Mouse (Mus musculus) urinary bladder, postnatal 25 days (tissue): ENCODE measurements around the gene Zmat3.
A peak's percentile ranks its signal among the peaks of the same experiment; 100 is the strongest.

Experiments used
- DNase-seq: peaks from one replicate; pipeline ENCODE4 v3.0.0; 2022; ENCODE audit warnings: low spot score

Gene Zmat3

DNA sequence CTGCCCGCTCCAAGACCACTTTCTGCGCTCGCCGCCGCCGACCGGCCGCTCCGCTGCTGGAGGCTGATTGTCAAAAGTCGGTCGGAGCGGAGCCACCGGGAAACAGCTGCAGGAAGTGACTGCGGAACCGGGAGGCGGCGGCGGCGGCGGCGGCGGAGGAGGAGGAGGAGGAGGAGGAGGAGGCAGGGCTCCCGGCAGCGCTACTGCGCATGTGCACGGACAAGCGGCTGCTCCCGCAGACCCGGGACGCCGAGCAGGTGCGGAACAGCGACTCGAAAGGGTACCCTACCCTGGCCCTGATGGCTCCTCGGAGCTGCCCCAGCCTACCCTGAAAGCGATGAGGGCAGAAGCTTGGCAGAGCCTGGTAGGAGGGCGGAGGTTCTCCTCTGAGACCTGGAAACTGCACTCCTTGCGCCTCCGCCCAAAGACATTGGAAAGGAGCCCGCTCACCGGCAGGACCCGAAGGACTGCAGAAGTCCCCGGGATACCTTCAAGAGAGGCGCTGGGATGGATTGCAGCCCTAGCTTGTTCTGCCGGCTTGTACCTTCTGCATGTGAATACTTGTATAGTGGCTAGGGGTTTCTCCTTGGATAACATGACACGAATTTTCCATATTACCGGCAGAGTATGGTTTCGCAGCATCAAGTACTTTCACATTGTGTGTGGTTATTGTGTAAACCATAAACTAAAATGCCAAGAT, at the start of gene Zmat3:
TSS of gene Zmat3 (minus strand) at position 469 of the 700 bp plus-strand sequence.
- DNase-seq, result peak; percentile 80

DNA sequence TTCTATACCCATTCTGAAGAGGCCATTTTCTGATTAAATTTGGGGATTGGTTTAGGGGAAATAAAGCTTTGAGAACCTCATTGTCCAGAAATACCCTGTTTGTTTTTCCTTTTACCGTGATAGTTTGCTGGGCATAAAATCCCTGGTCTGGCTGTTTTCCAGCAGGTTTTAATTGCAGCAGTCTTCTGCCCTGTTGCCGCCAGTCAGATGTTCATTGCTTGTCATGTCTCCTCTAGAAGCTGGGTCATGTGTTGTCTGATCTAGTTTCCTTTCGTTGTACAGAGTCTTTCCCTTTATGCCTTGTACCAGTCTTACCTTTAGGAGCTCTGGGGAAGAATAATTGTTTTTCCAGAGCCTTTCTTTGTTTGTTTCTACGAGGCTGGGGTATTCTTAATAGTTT, 48.6 kb upstream of the Zmat3 start:
- no peak for DNase-seq

DNA sequence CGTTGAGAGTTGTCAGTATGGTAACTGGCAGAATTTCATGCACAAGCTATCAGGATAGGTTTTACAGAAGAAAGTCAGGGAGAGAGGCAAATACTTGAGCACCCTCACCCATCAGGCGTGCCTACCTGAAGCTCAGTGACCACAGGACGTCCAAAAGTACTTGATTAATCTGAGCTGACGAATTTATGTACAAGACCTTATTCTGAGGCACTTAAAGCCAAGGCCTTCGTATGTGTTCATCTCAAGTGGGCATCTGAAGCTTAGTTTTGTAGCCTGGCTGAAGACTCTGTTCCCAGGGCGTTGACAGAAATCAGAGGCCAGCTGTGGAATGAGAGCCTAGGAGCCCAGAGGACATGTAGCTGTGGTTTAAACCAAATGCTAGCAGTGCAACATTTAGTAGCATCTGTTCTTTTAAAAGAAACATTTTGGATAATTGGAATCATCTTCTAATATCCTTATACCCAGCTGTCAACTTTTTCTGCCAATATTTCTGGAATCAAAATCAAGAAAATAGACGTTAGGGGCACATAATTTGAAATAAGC, 46.8 kb upstream of the Zmat3 start:
- DNase-seq, result no peak

DNA sequence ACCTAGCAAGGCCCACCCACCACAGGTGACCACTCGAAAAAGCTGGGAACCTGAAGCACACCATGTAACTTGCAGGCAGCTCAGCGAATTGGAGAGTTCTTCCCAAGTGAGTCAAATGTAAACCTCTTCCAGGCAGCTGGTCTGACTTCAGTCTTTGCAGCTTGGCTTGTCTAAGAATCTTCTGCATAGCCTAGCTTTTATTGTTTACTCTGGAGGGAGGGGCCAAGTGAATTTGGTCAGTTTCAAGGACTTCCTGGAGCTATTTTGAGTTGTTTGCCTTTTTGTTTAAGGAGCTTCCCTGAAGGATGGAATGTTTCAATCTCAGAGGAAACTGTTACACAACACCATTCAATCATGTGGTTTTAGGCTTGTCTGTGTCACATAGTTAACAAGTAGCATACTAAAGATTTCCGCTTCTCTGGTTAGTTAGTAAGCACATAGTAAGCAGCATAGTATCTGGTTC, 43.0 kb upstream of the Zmat3 start:
- DNase-seq, result no peak

DNA sequence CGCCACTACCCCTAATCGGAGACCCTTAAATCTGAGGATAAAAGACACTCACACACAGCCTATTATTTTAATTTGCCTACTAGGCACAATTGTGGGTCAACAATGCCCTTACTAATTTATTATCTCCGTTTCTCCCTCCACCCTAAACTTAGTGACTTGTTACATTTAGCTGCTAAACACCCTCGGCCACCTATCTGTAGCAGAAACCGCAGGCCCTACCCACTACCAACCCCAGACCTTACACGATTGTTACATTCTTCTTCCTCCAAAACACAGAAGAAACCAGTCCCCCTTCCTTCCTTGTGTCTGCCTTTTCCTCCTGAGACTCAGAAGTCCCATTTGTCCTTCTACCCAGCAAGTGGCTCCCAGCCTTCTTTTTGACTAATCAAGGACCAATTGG, 41.0 kb upstream of the Zmat3 start:
- no peak for DNase-seq

DNA sequence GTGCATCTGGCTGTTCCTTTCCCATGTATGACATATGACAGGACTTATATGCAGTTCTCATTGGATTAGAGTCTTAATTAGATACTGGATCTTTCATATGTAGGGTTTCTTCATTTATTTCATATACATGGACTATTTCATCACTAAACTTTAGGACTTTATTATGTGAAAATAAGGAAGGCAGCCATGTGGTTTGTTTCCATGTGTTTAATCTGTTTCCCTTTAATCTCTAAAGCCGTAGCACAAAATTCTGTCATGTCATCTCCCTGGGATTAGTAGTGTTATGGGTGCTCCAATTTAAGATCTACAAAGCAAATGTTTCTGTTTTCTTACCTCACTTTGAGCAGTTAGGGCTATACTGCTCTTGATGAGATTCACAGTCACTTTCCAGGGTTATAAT, 39.9 kb upstream of the Zmat3 start:
- no peak for DNase-seq

DNA sequence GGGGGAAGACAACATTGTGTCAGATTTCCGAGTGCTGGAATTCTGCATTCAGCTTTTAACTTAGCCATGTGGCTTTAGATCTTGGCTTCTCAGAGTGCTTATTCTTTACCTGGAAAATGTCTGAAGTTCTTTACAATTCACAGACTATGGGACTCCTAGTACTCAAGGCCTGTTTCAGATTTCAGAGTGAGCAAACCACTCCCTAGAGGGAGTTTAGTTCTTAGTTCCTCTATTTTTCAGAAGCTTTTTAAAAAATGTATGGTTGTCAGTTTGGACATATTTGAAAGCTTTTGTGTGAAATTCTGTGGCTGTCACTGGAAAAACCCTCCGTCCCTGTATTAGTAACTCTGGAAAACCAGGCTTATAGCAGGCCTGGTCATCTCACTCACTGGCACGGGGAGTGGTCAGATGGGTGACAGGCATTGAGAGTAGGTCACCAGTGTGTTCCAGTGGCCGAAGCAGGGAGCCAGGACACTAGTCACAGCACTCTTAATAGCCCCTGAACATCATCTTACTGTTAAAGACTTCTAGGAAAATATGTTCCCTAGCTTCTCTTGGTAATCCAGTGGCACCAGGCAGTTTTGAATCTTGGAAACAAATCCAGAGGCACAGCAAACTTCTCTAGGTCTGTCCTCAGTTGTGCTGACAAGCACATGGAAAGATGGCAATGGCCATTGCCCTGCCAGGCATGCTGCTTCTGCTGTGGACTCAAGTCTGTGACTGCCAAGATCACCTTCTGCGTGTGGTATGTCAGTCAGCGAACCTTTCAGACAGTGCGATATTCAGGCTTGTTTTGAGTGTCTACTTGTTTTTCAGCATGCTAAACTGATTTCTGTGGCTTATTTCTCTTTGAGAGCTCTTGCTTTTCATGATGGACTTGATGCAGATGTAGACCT, 37.4 kb upstream of the Zmat3 start:
- no peak for DNase-seq

DNA sequence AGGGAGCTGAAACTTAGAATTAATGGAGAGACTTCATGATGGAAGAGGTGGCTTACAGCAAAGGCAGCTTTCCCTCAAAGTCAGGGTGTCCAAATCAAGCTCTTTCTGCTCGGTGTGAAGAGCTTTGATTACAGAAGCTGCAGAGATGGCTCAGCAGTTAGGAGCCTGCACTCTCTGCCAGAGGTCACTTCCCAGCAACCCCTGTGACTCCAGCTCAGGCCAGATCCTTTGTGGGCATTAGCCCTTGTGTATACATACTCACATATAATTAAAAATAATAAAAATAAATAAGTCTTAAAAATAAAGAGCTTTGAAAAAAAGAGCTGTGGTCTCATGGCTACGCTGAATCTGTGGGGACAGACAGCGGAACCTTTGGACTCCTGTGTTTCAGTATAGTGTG, 35.8 kb upstream of the Zmat3 start:
- DNase-seq, result no peak

DNA sequence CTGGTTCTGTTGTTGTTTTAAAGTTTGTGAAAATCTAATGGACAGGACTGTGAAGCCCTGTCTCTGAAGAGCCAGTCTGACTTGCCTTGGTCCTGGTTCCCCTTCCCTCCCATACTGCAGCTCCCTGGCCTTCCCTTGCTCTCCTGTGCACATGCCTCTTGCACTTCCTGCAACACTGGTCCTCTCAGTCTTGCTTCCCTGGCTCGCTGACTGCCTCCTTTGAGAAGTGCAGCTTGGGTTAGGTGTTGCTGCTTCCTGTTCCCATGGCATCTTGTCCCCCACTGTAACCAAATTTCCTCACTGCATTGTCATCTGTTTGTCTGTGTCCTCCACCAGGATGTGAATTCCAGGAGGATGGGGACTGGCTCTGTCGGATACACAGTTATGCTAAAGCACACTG, 34.1 kb upstream of the Zmat3 start:
- no peak for DNase-seq

DNA sequence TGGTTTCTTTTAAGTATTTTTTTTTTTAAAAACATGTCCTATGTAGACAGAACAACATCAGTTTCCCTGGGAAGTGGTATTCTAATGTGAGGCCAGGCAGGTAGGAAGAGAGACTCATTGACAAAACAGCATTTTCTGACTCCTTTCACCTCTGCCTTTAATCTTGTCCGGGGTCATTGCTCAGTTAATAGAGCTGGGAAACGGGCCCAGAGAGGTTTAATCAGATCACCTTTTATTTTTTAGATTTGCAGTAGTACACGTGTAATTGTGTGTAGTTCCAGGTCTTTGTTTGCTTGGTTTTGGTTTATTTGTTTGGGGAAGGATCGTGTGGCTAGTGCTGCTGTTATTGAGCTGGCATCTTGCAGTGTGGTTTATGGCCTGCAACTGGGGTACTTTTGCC, 33.6 kb upstream of the Zmat3 start:
- DNase-seq, result no peak

DNA sequence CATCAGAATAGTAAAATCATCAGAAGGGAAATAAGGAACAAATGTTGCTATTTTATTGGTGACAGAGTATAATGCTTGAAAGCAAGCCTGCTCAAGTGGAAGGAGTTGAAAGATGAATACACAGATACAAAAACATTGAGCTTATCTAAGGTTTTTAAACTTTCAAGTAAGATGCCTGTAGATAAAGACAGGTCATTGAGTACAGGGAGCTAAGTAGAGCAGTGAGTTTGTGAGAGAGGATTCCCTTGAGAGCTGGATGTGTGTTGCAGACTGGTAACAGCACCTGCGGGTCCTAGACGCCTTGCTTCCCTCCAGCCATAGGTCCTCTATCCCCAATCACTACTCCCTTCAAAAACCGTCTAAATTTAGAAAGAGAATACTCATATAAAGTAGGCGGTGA, 32.8 kb upstream of the Zmat3 start:
- DNase-seq, result no peak

DNA sequence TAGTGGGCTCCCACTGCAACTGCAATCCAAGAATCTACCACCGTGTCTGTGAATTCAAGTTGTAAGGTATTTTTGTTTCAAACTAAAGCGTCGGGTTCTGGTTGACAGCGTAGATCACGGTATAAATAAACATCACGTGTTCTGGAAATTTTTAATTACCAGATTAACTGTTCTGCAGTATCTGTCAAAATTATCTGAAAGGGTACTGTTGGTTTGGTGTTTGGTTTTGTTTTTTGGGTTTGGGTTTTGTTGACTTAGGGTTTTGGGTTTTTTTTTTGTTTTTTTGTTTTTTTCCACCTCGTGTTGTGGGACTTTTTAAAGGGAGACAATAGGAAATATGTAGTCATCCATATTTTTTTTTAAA, 32.3 kb upstream of the Zmat3 start:
- no peak for DNase-seq

DNA sequence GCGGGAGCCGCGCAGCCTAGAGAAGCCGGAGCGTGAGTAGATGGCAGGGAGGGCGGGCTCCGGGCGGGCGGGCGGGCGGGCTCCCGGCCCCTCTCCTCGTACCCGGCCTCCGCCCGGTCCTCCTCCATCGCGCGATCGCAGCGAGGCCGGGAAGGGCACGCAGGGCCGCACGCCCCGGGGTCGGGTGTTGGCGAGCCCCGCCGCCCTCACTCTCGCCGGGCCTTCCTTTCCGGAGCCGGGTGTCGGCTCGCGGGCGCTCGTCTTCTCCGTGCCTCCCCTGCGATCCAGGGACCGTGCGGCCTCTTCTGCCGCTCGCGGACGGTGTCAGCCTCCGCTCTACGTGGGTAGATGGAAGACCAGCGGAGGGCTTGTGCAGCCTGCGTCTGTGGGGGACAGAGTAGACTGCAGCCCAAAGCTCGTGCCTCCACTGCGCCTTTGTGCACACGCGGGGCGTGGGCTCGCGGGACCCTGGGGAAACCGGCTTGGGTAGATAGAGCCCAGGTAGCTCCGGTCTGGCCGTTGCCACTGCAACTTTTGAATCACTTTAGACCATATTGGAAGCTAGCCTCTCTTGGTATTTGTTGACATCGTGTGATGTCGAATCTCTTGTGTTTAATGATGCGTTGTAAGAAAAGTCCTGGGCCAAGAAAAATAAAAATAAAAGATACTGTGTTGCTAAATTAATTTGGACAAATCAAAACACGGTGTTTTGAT, 31.8 kb upstream of the Zmat3 start, which contains the start of gene Pik3ca:
TSS of gene Pik3ca (plus strand) at position 211 of the 714 bp plus-strand sequence.
- peak; percentile 50 for DNase-seq

DNA sequence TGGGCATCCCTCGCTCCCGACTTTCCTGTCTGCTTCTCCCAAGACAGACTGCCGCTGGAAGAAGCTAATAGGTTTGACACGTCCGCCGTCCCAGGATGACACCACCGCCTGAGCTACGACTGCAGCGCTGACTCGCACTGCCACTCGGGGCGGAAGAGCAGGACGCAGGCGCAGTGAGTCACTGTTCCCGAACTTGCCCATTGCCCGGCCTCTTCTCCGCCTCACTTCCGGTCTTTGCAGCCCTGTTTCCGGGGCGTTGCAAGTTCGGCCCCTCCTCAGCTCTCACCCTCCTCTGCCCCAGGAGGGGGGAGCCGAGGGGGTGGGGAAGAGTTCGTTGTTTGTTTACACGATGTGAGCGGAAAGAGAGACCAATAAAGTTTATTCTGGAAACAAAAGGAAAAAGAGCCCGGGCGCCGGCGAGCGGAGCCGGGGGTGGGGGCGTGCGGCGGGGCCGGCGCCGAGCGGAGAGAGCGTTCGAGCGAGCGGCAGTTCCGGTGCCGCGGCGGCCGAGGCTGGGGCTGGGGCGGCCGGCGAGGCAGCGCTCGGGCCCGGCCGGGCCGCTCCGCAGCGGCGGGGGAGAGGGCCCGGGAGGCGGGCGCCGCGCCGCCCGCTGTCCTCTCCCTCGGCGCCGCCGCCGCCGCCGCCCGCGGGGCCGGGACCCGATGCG, 31.1 kb upstream of the Zmat3 start:
- peak; percentile 89 for DNase-seq

DNA sequence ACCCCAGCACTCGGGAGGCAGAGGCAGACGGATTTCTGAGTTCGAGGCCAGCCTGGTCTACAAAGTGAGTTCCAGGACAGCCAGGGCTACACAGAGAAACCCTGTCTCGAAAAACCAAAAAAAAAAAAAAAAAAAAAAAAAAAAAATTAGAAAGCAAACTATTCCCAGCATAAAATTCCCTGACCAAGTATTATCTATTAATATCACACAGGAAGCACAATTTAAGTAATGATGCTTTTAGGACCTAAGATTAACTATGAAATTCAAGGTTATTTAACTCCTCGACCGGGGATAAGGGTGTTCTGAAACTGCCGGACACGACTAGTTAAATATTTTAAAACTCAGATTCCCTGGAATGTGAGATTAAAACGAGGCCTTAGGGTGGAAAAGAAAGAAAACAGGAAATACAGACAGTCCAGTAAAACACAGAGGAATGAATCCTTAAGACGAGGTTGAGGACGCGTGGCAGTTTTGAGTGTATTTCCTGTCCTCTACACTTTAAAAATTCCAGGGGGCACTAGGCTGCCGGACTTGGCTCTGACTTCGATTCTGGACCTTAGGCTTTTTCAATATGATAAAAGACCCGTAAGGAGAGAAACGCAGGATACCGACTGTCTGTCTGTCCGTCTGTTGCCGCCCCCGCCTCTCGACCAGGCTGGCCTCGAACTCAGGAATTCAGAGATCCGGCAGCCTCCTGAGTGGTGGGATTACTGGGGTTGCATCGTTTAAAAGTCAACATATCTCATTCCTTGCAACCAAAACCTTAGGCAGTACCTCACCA, 30.1 kb upstream of the Zmat3 start:
- DNase-seq, result peak; percentile 17

DNA sequence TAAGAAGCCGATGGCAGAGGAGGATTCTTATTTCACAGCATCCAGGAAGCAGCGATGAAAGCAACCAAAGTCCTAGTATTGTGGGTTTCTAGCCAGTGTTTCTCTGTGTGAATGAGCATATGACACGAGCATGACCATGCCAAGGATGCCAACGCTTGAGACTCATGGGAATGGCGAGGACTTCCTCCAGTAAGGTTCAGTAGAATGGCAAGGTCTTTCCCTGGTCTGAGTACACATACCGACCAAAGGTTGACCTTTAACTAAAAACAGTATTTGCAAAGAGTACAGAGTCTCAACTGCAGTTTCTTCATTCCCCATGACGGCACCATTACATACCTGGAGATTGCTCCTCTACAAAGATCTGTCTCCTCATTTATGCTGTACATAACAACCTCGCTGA, 28.2 kb upstream of the Zmat3 start:
- DNase-seq, result no peak

DNA sequence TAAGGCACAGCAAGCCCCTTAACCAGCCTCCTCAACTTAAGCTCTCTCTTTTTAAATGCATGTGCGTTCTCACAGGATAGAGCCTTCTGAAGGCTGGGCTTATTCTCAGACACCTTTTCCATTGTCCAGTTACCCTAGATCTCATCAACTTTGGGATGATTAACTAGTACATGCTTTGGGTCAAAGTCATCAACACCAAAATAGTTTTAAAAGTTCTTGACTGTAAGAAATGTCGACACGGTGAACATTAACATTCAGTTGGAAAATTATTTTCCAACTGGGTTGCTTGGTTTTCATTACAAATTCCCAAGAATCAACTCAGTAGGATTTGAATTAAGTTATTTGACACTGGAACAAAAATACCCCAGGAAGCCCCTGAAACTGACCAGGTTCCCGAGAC, 27.0 kb upstream of the Zmat3 start:
- no peak for DNase-seq

DNA sequence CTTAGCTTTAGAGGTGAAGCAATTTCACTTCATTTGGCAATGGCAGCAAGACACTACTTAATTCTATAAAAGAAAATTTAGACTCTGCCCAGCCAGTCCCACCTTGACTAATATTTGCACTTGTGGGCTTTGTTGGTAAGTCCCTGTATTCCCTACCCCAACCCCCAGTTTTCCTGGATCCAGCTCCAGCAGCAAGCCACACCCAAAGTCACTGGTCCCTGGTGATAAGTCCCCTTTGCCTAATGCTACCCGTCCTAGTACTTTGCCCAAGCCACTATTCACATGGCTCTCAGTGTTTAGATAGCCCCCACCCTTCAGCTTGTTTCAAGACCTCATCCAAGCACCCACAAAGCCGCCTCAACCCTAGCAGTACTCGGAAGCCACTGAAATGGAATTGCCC, 15.7 kb upstream of the Zmat3 start:
- no peak for DNase-seq

DNA sequence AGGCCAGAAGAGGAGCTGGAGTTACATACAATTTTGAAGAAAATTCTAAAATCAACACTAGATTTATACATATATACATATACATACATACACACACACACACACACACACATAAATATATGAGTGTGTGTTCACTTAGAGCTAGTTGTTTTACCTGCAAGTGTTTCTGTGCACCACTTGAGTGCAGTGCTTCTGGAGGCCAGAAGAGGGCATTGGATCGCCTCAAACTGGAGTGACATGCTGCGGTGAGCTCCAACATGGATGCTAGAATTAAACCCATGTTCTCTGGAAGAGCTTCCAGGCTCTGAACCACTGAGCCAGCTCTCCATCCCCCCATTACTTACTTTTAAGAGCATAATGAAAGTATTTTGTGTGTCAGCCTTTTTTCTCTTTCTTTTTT, 14.1 kb upstream of the Zmat3 start:
- DNase-seq, result no peak

DNA sequence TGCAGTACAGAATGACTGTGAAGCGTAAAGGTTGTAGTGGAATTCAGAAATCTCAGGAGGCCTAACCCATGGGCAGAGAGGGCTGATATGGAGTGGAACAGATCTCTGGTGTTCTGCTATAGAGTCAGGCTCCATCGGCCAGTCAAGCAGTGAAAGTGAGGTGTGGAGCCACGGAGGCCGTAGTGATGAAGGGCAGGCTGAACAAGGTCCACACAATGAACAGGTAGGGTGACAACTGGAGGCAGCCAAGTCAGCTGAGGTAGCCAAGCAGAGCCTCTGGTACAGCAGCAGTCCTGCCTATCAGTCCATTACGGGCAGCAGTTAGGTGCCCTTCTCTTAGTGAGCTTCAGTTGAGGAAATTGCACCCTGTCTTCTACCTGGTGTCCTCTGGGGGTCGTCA, 7.4 kb upstream of the Zmat3 start:
- no peak for DNase-seq

DNA sequence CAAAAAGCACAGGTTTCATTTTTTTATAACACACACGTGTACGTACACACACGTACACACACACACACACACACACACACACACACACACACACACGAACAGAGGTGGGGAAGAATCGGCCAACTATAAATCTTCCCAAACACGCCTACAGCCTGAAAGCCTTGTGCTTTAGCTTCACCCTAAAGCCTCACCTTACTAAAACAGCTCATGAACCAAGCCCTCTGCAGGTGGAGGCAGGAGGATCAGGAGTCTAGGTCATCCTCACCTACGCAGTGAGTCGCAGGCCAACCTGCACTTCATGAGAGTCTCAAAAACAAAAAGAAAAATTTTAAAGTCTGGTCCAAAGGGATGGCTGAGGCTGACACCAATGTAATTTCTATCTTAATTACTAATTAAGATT, 6.7 kb upstream of the Zmat3 start:
- DNase-seq, result no peak
